Mouse (Mus musculus) yolk sac, embryonic 10.5 days (tissue): ENCODE measurements around the gene Cel.

ENCODE experiments used
- DNase-seq: peaks from one replicate; pipeline ENCODE4 v3.0.0-alpha.2; 2017; ENCODE audit warnings: low spot score

Cel gene

DNA sequence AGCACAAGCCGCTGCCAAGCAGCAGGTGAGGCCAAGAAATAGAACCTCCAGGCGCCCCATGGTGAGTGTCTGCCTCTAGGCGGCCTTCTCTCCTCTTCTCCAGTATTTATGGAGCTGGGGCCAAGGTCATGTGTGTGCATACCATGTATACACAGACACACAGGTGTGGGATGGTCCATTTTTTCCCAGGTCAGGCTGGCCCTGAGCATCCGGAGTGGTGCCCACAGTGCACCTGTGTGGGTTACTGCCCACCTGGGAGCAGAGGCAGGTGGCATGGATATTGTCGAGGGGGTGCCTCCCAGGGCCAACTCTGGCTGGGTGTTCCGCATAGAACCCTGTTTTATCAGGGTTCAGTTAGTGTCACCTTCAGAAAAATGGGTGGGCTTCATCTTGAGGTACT is at the start of gene Cel:
TSS of gene Cel (minus strand) at position 101 of the 400 bp plus-strand sequence.
- DNase-seq, result no peak

DNA sequence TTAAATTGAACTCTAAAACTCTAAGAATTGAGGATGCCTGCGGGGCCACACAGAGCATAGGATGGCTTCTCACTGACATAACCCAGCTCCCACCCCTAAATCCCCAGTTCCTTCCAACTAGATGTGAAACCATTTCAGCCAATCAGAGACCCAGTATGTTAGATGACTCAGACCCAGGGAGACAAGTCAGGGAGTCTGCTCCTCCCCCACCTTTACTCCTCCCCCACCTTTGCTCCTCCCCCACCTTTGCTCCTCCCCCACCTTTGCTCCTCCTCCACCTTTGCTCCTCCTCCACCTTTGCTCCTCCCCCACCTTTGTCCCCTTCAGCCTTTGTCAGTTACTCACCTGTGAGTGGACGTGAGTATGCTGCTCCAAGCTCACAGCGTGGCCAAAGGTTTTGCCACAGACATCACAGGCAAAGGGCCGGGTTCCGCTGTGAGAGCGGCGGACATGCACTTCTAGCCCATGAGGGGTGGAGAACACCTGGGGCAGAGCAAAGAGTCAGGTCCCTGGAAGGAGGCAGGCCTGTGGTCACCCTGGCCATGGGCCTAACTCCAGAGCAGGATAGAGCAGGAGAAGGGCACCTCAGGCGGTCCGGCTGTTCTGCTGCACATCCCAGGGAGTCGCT is 49.3 kb upstream of the Cel start:
- no peak for DNase-seq

DNA sequence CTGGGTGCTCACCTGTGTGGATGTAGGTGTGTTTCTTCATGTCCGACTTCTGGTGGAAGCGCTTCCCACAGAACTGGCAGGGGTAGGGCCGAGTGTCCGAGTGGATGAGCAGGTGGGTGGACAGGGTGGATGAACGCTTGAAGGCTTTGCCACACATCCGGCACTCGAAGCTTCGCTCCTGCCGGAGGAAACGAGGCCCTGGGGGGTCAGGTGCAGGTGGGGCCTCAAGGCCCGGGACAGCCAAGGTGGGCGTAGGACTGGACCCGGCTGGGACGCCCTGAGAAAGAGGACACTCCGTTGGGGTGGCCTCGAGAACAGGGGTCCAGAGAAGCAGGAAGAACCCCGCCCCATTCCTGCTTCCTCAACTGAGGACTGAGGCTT is 48.2 kb upstream of the Cel start:
- DNase-seq, result no peak

DNA sequence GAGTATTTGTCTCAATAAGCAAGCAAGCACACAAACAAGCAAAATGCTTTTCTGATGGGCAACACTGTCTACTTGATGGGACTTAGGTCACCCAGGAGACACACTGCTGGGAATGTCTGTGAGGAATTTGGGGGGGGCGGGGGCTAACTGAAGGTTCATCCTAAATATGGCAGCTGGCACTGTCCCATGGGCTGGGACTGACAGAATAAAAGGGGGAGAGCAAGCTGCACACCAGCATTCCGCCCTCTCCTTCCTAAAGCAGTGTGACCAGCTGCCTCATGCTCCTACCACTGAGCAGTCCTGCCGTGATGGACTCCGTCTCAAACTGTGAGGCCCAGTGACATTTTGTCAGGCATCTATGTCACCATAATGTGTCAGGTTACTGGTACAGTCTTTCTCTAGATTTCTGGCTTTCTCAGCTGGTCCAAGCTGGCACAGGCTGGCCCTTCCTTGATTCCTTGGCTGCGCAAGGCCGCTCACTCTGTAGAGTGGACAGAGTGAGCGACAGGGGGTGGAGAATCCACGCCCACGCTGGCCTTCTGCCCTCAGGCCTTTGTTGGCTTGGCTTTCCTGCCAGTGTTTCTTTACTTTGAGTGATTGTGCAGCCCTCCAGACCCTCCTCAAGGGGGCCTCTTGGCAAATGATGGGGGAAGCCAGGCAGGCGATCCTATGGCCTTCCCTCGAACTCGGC is 47.7 kb upstream of the Cel start:
- no peak for DNase-seq

DNA sequence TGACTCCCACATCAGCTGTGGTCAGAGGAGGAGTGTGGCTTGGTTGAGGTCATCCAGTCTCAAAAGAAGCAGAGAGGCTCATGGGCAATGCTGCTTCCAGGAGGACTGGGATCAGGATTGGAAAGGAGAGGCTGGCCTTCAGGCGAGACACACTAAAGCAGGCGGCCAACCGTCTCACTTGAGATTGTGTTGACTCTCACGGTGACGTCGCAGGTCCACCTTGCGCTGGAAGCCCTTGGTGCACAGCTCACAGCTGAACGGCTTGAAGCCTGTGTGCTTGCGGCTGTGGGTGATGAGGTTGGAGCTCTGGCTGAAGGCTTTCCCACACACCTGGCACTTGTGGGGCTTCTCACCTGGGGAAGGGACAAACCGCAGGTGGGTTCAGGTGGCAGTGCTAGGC is 46.6 kb upstream of the Cel start:
- no peak for DNase-seq

DNA sequence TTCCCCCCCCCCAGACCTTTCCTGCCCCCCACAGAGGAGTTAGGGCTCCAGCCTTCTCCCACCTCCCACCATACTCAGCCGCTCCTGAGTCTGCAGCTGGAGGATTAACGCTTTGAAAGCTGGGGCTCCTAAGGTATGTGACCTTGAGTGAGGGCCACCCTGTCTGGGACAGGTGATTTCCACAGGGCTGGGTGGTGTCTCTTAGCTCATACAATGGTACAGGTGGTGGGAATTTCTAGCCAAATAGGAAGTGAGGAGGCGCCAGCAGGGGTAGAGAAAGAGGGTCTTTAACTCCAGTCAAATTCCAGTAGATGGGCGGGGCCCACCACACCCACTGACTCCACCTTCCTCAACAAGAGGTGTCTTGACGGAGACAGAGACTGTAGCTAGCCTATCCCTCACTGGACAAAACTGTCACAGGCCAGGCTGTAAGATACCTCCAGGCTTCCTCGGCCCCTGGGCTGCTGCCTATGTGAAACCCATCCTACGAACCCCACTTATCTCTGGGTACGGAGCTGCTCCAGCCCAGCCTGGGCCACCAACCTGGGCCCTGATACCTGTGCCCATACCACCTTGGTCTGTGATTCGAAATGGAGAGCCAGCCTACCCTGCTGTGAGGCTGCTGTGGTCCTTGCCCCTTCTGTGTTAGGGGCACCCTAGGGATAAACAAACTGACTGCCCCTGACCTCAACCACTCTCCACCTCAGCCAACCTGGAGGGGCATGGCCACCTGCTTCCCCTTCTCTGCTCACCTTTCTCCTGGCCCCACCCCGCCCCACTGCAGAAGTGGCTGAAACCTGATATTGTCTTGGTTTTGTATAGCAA is 44.4 kb upstream of the Cel start:
- no peak for DNase-seq

DNA sequence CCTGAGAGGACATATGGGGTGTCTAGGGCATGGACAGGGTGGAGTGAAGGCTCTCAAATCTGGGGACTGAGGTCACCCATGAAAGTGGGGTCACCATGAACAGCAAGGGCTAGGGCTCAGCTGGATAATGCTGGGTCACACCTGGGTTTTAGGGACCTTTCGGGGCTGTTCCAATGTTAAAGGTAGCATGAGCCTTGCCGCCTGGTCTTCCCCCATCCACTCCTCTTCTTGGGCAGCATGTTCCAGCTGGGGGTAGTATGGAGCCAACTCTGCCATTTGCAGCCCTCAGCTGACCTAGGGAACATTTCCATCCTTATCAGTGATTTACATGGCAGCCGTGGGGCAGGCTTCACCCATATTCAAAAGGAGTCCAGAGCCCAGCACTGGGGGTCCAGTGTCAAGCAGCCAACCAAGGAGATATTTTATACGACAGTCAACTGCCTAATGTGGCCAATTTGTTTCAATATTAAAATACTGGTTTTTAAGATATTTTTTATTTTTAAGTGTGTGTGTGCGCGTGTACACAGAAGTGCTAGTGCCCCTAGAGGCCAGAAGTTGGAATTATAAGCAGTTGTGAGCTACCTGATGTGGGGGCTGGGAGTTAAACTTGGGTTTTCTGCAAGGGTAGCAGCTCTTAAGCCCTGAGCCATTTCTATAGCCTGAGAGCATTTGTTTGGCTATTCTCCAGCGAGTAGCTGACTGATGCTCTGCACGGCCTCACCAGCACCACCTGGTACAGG is 43.6 kb upstream of the Cel start:
- no peak for DNase-seq

DNA sequence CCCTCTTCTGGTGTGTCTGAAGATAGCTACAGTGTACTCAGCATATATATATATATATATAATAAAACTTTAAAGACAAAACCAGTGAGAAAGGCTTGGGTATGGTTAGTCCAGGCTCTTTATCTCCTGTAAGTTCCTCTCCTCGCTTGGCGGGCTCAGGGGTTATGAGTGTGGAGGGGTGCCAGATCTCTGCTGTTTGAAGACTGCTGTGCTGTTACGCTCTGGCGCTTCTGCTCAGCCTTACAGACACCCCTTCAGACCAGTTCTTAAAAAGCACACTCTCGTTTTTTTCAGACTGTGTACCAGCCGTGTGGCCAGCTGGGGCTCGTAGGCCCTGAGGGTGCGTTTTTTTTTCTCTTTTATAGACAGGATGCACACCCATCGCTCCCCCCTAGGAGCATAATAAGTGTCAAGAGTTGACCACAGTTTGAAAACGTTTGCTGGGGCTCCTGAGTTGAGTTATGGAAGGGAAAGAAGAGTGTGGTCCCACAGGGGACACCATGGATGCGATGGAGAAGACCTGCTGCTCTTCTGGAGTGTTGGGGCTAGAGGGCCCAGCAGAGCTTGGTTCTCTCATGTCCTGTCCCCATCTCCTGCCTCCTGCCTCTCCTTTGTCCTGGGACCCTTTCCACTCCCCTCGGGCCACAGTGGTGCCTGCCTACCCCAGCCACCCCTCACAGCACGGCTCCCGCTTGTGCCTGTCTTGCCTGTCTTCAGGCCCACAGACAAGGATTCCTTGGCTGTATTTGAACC is 42.8 kb upstream of the Cel start:
- no peak for DNase-seq

DNA sequence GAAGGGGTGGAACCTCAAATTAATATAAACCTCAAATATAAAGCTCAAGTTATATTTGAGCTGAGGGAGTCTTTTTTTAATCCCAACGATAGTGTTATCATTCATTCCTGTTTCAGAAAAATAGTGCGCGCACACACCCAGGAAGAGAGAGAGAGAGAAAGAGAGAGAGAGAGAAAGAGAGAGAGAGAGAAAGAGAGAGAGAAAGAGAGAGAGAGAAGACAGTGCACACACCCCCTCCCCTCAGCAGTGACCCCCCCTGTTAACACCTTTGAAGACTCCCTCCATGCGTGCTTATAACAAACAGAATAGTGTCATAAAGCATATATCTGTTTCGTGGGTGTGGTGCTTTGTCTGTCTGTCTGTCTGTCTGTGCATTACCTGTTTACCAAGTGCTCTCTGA is 40.3 kb upstream of the Cel start:
- no peak for DNase-seq

DNA sequence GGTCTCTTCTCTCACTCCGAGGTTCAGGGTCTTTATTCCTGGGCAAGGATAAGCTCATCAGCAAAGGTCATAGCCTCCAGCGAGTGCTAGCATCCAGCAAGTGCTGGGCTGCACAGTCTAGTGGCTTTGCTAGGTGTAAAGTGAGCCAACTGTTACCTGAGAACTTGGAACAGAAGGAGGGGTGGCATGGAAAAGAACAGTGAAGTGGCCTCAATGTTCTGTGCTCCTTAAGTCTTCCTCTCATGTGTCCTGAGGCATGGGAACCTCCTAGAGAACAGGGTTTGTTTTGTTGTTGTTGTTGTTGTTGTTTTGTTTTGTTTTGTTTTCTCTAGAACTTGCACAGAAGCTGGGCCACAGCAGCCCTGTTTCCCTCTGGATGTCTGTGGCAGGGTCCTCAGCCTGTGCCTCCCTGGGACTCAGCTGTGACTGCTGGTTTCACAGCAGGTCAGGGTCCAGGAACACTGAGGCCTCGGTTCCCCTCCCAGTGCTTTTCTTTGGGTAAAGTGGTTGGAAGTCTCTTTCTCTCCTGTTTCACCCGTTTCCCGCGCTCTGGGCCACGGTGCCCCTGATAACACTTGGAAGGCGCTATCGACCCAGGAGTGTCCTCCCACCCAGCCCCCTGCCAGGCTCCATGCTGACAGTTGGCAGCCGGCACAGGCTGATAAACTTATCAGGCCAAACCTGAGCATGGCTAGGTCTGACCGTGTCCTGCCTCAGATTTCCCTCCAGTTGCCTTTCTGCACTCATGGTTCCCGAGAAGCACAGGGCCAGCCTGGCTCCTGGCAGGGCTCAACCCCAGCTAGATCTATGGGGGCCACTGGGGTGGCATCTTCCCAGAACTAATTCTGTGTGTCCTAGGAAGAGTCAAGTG is 38.8 kb upstream of the Cel start:
- no peak for DNase-seq

DNA sequence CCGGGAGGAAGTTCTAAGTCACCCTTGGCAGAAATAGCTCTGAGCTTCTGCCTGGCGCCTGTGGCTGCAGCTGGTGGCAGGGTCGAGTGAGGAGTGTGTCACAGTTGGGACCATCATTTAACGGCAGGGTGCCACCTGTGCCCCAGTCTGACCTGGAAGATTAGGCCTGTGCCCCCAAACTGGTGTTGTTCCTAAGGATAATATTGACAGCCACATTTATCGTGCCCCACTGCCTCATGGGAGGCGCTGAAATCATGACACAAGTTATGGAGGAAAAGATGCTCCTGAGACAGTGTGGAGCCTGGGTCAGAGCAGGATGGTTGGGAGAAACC is 36.3 kb upstream of the Cel start:
- no peak for DNase-seq

DNA sequence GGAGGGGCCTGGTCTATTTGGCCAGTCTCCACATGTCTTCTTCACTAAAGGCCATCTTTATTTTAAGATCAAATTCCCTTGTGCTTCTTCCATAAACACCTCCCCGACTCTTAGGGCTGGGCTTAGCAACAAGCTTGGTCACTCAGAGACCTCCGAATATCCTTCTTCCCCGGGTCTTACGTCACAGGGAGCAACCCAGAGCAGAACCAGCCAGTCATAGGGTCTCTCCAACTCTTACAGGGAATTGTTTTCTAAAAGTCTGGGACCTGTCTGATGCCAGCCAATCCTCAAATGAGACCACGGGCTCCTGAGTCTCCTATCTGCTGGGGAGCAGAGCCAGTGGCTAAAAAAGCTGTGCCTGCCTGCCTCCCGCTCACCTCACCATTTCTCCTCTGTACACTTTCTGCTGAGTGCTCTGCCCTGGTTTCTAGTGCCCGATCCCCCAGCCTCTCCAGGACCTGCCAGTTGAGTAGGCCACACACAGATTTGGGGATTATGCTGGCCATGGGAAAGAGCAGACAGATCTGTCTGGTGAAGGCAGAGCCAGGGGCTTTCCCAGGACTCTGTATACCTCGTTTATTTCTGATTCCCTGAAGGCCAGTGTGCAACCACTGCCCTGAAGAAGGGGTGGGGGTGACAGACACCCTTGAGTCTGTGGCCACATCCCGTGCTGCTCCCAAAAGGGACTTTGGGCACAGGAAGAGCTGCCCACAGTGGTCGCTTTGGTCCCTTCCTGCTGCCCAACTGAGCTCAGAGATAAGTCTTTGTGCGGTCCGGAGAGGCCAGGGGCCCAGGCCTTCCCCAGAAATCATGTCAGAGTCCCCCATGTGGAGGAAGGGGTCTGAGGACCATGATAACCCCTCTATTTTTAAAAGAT is 35.7 kb upstream of the Cel start:
- no peak for DNase-seq

DNA sequence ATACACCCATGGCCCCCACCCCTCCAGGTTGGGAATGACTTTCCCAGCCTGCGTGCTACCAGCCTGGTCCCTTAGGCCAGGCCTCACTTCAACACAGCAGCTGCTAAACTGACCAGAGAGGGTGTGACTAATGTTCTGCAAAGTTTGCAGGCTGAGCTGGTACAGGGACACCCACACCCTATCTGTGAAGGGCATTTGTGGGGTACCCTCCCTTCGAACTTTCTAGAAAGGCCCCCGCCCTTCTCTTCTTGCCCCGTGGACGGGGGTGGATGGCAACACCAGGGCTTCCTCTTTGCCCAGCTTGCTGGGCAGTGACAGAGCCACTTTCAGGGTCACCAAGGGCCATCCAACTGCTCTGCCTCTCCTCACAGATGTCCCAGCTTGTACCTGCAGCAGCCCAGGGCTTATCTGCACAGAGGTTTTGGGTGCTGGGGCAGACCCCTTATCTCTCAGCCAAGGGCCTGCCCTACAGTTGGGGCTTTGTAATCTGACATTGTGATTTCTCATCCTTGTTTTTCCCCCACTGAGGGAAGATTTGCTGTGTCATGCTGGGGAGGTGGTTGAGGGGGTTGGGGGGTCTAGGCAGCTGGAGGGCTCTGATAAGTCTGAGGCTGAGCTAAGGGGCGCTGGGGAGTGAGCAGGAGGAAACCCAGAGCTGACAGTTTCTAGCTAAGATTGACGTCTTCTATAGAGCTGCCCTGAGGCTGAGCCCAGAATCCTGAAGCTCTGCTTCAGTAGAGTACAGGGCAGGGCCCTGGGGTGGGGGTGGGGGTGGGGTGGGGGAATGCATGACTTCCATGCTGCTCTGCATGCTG is 34.7 kb upstream of the Cel start:
- DNase-seq, result peak; percentile 54

DNA sequence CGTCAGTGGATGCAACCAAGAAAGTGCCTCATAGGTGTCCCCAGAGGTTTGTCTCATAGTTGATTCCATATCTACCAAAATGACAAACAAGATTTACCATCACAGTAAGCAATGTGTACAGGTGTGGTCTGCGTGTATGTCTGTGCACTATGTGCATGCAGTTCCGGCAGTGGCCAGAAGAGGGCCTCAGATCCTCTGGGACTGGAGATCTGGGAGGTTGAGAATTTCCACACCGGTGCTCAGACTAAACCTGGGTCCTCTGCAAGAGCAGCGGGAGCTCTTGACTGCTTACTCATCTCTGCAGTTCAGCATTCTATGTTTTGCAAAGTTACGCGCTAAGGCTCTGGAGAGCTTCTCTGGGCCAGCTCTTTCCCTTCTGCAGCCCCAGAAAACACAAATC is 33.8 kb upstream of the Cel start:
- no peak for DNase-seq

DNA sequence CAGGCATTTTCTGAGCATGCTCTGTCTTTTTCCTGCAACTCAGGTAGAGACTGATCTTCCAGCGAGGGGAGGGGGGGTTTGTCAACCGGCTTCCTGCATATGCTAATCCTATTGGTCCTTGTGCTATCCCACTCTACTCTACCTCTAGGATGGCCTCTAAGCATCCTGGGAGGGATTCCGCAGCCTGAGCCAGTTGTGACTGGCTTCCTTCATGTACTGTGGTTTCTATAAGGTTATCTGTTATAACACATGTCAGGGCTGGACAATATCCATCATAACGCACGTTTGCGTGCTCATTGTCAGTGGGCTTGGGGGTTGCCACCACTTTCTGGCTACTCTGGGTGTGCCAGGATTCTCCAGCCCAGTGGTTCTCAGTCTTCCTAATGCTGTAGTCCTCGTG is 32.8 kb upstream of the Cel start:
- no peak for DNase-seq

DNA sequence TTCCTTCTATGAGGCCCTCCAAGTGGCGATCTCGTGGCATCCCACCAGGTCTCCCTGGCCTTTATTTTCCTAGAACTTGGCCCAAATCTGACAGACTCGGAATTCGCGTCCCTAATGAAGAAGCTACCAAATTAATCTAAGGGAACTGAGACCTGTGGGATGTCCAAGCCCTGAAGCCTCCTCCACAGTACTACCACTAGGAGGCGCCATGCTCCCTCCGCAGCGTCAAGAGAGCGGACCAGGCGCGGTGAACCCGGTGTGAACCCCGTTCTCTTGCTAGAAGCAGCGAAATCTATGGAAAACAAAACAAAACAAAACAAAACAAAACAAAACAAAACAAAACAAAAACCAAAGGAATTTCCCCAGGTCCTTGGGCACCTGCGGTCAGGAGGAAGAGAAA is 29.6 kb upstream of the Cel start:
- DNase-seq, result peak; percentile 56

DNA sequence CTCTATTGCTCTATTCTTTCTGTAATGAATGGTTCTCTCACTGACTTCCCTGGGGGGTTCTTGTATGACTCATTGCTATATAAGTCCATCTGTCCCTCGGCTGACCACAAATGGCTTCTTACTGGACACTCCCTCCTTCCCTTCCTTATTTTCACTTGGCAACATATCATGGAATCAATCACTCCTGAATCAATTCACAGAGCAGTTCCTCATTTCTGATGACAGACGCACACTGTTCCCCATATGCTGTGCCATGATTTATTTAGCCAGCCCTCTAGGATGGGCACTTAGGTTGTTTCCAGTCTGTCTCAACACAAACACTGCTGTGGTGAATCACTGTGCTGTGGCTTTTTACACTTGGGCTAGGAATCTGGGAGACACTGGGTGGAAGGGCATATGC is 28.3 kb upstream of the Cel start:
- DNase-seq, result no peak

DNA sequence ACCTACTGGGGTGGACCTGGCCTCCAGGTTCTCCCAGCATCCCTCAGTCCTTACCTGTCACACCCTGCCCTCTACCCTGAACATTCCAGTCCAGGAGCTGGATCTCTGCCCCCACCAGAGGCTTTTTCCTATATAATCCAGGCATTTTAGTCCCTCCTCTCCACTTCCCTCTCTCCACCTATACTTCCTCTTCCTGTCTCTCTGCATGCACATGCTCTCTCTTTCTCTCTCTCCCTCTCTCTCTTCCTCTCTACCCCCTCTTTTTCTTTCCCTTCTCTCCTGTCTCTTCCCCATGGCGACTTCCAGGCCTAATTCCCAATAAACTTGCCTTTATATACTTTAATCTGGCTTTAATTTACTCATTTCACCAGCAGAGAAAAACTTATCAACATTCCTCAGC is 25.4 kb upstream of the Cel start:
- DNase-seq, result no peak

DNA sequence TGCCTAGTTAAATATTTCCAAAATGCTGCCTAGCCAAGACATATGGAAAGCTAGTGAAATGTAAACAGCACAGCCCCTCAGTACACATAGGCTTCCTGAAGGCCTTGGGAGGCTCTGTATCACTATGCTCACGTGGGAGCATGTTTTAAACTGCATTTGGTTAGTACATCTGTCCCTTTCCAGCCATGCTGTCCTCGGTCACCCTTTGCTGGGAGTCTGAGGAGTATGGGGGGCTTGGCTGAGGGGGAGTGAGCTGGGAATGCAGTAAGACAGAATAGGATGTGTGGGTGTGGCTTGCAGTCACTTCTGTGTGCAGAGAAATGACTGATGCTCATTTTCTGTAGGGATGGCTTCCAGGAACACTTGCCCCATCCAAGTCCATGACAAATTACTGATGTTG is 22.5 kb upstream of the Cel start:
- DNase-seq, result peak; percentile 41
